ENCODE assay signal across 18 mouse cellular contexts in genomic region chr5:143892255-143892886, GRCm38 (mm10). TPM values are rescaled to one million over a fixed set of nuclear protein-coding genes. Genes with fewer than 3 reads are reported as not detected.
DNase-seq lines count a peak whose midpoint lies in the region; ATAC-seq lines count a peak whose summit lies in the region.
"Had no signal": no experiment of that assay in that cellular context is flagged by ENCODE, and none has a peak within 500 bp of the region (broad histone marks: within the 10 kb centered on the region; RNA-seq: fewer than 3 reads in every experiment).

No protein-coding gene starts in this region.

- H3K27me3 ChIP-seq in liver, embryonic 13.5 days = no peaks in the 10 kb centered on the region
- H3K27me3 ChIP-seq: neural tube, embryonic 12.5 days had no signal

- H3K27ac ChIP-seq in liver, embryonic 13.5 days = peak overlapping the region; percentile 39
- H3K27ac ChIP-seq: macrophage; neural tube, embryonic 12.5 days had no signal

- peaks cover 100% of the 10 kb centered on the region for H3K36me3 ChIP-seq in liver, embryonic 13.5 days

- WGBS in liver, embryonic 13.5 days (ENCODE audit: insufficient replicate concordance) = 50% methylated on average over 9 of the region's 9 CpGs

- no peak overlapping the region for H3K4me2 ChIP-seq in liver, embryonic 13.5 days
- H3K4me2 ChIP-seq: neural tube, embryonic 12.5 days had no signal

- no peak overlapping the region for H3K4me3 ChIP-seq in liver, embryonic 13.5 days (replicated peaks)
- H3K4me3 ChIP-seq: neural tube, embryonic 12.5 days had no signal

- no peaks in the 10 kb centered on the region for H3K9me3 ChIP-seq in liver, embryonic 13.5 days (replicated peaks)
- H3K9me3 ChIP-seq: neural tube, embryonic 12.5 days had no signal

- no peak overlapping the region; the same call in 1 of the 2 replicates for H3K9ac ChIP-seq in liver, embryonic 13.5 days
- H3K9ac ChIP-seq: neural tube, embryonic 12.5 days had no signal

- peaks cover 33% of the 10 kb centered on the region for H3K4me1 ChIP-seq in liver, embryonic 13.5 days (replicated peaks)
- H3K4me1 ChIP-seq: neural tube, embryonic 12.5 days had no signal

- peak; percentile 59 for ATAC-seq in liver, embryonic 13.5 days (ENCODE audit: low read depth)
- ATAC-seq: inflammation-experienced regulatory T-cells, adult 6 months; midbrain, embryonic 16.5 days had no signal

- DNase-seq in embryo, embryonic 10.5 days (ENCODE audit: low spot score) = peak; percentile 8
- no peak for DNase-seq in embryo, embryonic 9.5 days (ENCODE audit: extremely low spot score)
- peak; percentile 22 for DNase-seq in layer of hippocampus, adult 11-12 months (ENCODE audit: low spot score)
- no peak for DNase-seq in layer of hippocampus, postnatal 25 days (ENCODE audit: extremely low spot score in 1 of 2, low spot score in 1 of 2)
- DNase-seq in ES-CJ7 (ENCODE audit: low read depth, low spot score) = peak; percentile 43
- DNase-seq in liver, embryonic 13.5 days = no peak
- DNase-seq in urinary bladder, adult 18-20 months (ENCODE audit: low spot score in 2 of 2) = no peak
- no peak for DNase-seq in right cerebral cortex, postnatal 4 days
- DNase-seq: cerebellum, adult 11 months; kidney, postnatal 14 days; thymus, postnatal 36 days had no signal

RNA-seq across cellular contexts. Expression of gene Ankrd61, which starts 5.1 kb away (rescaled TPM):
- under 1 TPM in 1 of 2 experiments, not detected in 1; 0.15 TPM for total RNA-seq in layer of hippocampus, postnatal 25 days (2021)
- polyA plus RNA-seq in liver, embryonic 13.5 days (2015; fragmentation: Nextera tagmentation; extraction: Ambion mirVana) = 0.32 and 0.36 TPM in 2 replicates
- total RNA-seq: common myeloid progenitor, adult 5-6 weeks; heart, postnatal 25 days; liver, adult 2 months had no signal
- polyA plus RNA-seq: liver, adult 2 months; macrophage had no signal

RNA-seq across cellular contexts. Expression of gene Aimp2, which starts 17.3 kb away (rescaled TPM):
- total RNA-seq in layer of hippocampus, postnatal 25 days (2021) = 10 to 100 TPM; 31.3 to 31.4 TPM
- 68.9 and 73.2 TPM in 2 replicates for polyA plus RNA-seq in liver, embryonic 13.5 days (2015; fragmentation: Nextera tagmentation; extraction: Ambion mirVana)

RNA-seq across cellular contexts. Expression of gene Pms2, which starts 17.4 kb away (rescaled TPM):
- 10 to 100 TPM; 11.4 to 16.3 TPM for total RNA-seq in layer of hippocampus, postnatal 25 days (2021)
- polyA plus RNA-seq in liver, embryonic 13.5 days (2015; fragmentation: Nextera tagmentation; extraction: Ambion mirVana) = 16.9 and 21.5 TPM in 2 replicates

RNA-seq across cellular contexts. Expression of gene Gm42421, which starts 35.6 kb away (rescaled TPM):
- total RNA-seq in layer of hippocampus, postnatal 25 days (2021) = 1 to 10 TPM in 1 of 2 experiments, under 1 TPM in 1; 0.64 to 3.7 TPM
- 0.41 TPM in 1 of 2 replicates, not detected in the other for polyA plus RNA-seq in liver, embryonic 13.5 days (2015; fragmentation: Nextera tagmentation; extraction: Ambion mirVana)
- total RNA-seq: common myeloid progenitor, adult 5-6 weeks; heart, postnatal 25 days; liver, adult 2 months had no signal
- polyA plus RNA-seq: liver, adult 2 months had no signal

RNA-seq across cellular contexts. Expression of gene Rsph10b, which starts 40.5 kb away (rescaled TPM):
- 1 to 10 TPM; 2.4 TPM for total RNA-seq in layer of hippocampus, postnatal 25 days (2021)
- polyA plus RNA-seq in liver, embryonic 13.5 days (2015; fragmentation: Nextera tagmentation; extraction: Ambion mirVana) = 0.17 and 0.56 TPM in 2 replicates
- total RNA-seq: common myeloid progenitor, adult 5-6 weeks; liver, adult 2 months had no signal
- polyA plus RNA-seq: liver, adult 2 months; macrophage had no signal

Comparison
In these comparisons a context has a peak if more than half of its experiments do, and no peak if none do; other contexts are left out.
1. DNase-seq: peak in embryo, embryonic 10.5 days (single experiment), layer of hippocampus, adult 11-12 months (single experiment) and ES-CJ7 (single experiment); none in embryo, embryonic 9.5 days (single experiment), layer of hippocampus, postnatal 25 days (0 of 2), liver, embryonic 13.5 days (single experiment), urinary bladder, adult 18-20 months (0 of 2) and right cerebral cortex, postnatal 4 days (single experiment).